Mouse (Mus musculus) lung, adult 2 months (tissue): ENCODE data around the gene Cts3.
"Not testable (repeated sequence)": the region's sequence is repeated elsewhere in the genome, so short reads cannot be mapped to it uniquely, and the experiment has no call there.

Source experiments
- CTCF ChIP-seq: fragments of 200-500 bp; IDR thresholded peaks from 2 replicates; pipeline ENCODE4 v1.5.1; 2011; ENCODE audit warnings: mild to moderate bottlenecking, low read length, control low read depth; ENCODE audit not compliant: insufficient read depth
- POLR2A ChIP-seq: fragments of 200-500 bp; IDR thresholded peaks from 2 replicates; pipeline ENCODE4 v1.6.1; 2011; ENCODE audit warnings: low read depth, mild to moderate bottlenecking, control low read depth, low read length, borderline replicate concordance; ENCODE audit errors: extremely low read depth

DNA sequence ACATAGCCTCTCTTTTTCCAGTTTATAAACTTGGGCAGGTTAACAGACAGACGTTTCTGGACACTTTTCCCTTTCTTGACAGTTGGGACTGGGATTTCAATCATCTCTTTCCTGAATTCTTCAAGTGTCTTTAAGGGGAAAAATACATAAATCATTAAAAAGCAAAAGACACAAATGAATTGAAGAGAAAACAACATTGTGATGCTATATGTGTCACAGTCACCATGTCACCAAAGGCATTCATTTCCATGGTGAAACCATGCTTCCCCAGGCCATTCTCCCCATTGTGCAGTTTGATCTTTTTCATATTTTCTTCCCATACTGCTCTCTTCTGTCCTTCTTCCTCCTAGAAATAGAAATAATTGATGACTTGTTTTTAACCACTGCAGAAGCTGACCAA is 1.9 kb downstream of the Cts3 start, which contains the start of gene Gm49352:
- TF ChIP-seq POLR2A, CTCF: not testable (repeated sequence)
